Mouse (Mus musculus) spleen, postnatal 10 days (tissue): ENCODE measurements around the gene Hdac4.
A peak's percentile ranks its signal among the peaks of the same experiment; 100 is the strongest.

ENCODE experiments used
- DNase-seq, 2 experiments: peaks; one replicate each; pipeline ENCODE4 v3.0.0; 2021 to 2022; ENCODE audit warnings: low spot score in 2 of 2

Gene Hdac4

GRCm38 (mm10) chr1:92030541-92030940, 165.0 kb downstream of the Hdac4 start:
- DNase-seq: no peak

GRCm38 (mm10) chr1:92028158-92028557, 167.3 kb downstream of the Hdac4 start:
- DNase-seq: no peak

GRCm38 (mm10) chr1:92026351-92026750, 169.1 kb downstream of the Hdac4 start:
- no peak for DNase-seq

- DNase-seq: no peak
Observed at GRCm38 (mm10) chr1:92023906-92024305, 171.6 kb downstream of the Hdac4 start.

GRCm38 (mm10) chr1:92022009-92022408, 173.5 kb downstream of the Hdac4 start:
- DNase-seq: no peak

GRCm38 (mm10) chr1:92015938-92016672, 179.4 kb downstream of the Hdac4 start:
- DNase-seq: no peak

GRCm38 (mm10) chr1:92015252-92015651, 180.2 kb downstream of the Hdac4 start:
- no peak for DNase-seq

GRCm38 (mm10) chr1:92014496-92014895, 181.0 kb downstream of the Hdac4 start:
- no peak for DNase-seq

- DNase-seq: no peak
Observed at GRCm38 (mm10) chr1:92006666-92007065, 188.8 kb downstream of the Hdac4 start.

- DNase-seq: no peak
Observed at GRCm38 (mm10) chr1:92005617-92005940, 189.9 kb downstream of the Hdac4 start.

DNA sequence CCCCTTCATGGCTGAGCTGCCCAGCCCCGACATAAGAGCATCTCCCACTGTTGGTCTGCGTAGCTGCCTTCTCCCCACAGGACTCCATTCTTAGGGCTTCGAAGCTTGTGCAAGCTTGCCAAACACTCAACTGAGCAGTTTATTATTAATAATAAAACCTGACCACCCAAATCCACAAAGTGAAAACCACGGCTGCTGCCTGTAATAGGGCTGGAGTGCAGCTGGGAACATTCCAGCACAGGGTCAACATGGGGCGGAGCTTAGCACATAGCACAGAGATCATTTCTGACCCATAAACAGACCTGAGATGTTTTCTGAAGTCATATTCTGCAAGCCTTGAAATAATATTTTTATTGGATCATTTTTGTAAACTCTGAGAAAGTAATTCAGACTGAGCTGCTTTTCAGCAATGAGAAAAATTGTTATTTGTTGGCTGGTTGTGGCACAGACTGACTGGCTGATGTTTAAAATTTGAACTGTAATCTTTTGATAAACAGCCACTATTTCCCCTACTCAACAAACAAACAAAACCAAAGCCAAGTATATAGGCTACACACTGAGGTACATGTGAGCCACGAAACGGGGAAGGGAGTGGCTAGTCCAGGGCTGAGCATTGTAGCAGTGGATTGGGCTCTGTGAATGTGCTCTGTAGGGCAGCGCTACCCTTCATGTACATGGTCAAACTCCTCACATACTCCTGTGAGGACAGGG, 190.4 kb downstream of the Hdac4 start:
- no peak for DNase-seq

DNA sequence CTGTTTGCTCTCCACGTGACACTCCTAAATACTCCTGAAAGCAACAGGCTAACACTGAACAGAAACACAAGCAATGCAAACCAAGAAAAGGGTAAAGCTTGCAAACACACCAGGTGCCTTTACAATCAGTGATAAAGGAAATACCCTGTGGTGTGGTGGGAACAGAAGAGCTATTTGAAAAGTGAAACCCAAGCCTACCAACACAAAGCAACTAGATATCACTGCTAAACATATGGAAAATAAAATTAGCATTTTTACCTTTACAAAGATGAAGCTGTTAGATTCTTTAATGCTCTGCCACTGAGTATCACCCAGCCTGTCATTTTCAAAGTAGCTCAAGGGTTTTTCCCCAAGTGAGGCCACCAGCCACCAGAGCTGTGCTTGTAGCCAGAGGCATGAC, 191.4 kb downstream of the Hdac4 start:
- DNase-seq: no peak

GRCm38 (mm10) chr1:92000226-92000625, 195.3 kb downstream of the Hdac4 start:
- no peak for DNase-seq

- DNase-seq: no peak
Observed at GRCm38 (mm10) chr1:91993658-91994165, 201.8 kb downstream of the Hdac4 start.

DNA sequence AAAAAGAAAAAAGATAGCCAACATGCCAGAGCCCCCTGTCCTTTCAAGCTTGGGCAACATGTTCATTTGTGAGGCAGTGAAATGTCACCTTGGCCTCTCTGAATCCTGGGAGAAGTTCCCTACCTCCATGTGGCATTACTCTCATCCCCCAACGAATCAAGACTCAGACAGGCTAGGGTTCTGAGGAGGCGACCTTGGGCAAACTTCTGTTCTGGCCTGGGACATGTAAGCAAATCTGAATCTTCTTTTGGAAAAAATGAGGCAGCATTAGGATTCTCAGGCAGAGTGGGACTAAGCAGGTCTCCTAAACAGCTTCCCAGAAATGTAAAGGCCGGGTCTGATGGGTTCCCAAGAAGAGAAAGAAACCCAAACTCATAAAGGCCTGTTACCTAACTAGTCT, 202.8 kb downstream of the Hdac4 start:
- no peak for DNase-seq

DNA sequence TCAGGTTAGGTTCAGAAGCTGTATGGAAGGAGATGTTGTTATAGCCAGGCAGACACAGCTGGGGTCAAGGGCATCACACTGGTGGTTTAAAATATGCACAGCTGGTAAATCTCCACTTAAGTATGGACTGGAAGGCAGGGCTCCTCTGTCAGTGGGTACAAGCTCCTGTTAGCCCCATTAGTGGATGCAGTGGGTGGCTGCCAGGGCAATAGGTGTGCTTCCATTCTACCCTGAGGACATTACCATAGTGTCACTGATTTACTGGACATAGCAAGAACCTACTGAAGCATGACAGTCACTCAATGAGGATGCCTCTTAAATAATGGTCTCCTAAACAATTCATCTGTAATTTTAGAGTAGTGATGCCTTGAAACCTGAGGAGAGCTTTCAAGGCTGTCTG, 203.9 kb downstream of the Hdac4 start:
- DNase-seq: no peak

- no peak for DNase-seq
Observed at GRCm38 (mm10) chr1:91990852-91991251, 204.6 kb downstream of the Hdac4 start.

GRCm38 (mm10) chr1:91988866-91989265, 206.6 kb downstream of the Hdac4 start:
- DNase-seq: no peak

GRCm38 (mm10) chr1:91987431-91987830, 208.1 kb downstream of the Hdac4 start:
- no peak for DNase-seq

GRCm38 (mm10) chr1:91985783-91986182, 209.7 kb downstream of the Hdac4 start:
- DNase-seq: no peak

DNA sequence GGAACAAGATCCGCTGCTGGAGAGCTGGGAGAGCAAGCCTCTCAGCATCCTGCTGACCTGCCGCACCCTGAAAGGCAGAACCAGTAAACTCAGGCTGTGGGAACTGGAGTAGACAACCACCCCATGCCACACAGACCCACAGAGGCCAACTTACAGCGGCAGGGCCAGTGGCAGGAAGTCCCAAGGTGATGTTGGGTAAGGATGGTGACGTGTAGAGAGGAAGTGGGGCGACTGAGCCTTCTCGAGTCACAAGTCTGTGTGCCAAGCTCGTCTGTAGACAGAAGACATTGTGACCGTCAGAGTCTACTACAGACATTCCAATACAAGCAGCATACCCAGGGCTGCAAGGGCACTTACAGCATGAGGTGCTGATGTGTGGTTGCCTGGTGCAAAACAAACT, 211.0 kb downstream of the Hdac4 start:
- peak in 1 of 2 experiments; percentile 30 for DNase-seq

DNA sequence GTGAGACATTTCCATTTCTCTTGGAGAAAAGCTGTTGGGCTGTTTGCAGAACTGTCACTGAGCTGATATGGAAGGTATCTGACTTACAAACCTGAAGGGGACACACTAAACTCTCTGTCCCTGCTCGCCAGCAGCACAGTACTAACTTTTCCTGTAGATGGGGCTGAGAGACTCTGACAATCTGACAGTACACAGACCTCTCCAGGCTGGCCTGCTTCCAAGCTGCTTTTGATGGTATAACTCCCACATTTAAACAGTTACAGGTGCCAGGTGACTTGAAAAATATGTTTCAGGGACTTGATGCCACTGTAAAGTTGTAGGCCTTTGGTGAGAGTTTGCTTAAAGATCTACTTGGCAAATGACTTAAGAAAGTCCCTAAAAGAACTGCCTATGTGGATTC, 214.1 kb downstream of the Hdac4 start:
- no peak for DNase-seq

- DNase-seq: no peak
Observed at GRCm38 (mm10) chr1:91978443-91978842, 217.1 kb downstream of the Hdac4 start.
